Mouse (Mus musculus) heart, embryonic 15.5 days (tissue): ENCODE data around the gene Matn4. TPM values are rescaled to one million over a fixed set of nuclear protein-coding genes. Genes with fewer than 3 reads are reported as not detected.

Experiments used
- ATAC-seq: fragments of 200-750 bp; cut with Nextera tagmentation; replicated peaks from 2 replicates; pipeline ENCODE4 v1.8.0; 2017; ENCODE audit warnings: low read depth, moderate TSS enrichment; ENCODE audit not compliant: insufficient number of reproducible peaks, insufficient read depth, low FRiP score
- H3K27ac ChIP-seq: fragments of 300-500 bp; sonication (generic); 2 replicates; pipeline ENCODE4 v1.5.1; 2015; ENCODE audit warnings: mild to moderate bottlenecking, inconsistent platforms
- H3K27me3 ChIP-seq: fragments of 300-500 bp; sonication (generic); 2 replicates; pipeline ENCODE4 v1.6.1; 2015; ENCODE audit warnings: inconsistent platforms
- H3K36me3 ChIP-seq: fragments of 300-500 bp; sonication (generic); 2 replicates; pipeline ENCODE4 v1.6.1; 2015; ENCODE audit warnings: mild to moderate bottlenecking, inconsistent platforms
- H3K4me1 ChIP-seq: fragments of 300-500 bp; sonication (generic); replicated peaks from 2 replicates; pipeline ENCODE4 v1.6.1; 2015; ENCODE audit warnings: inconsistent platforms
- H3K4me2 ChIP-seq: fragments of 300-500 bp; sonication (generic); 2 replicates; pipeline ENCODE4 v1.6.1; 2015; ENCODE audit warnings: inconsistent platforms, mild to moderate bottlenecking, moderate library complexity
- H3K4me3 ChIP-seq: fragments of 300-500 bp; sonication (generic); 2 replicates; pipeline ENCODE4 v1.5.1; 2015; ENCODE audit warnings: mild to moderate bottlenecking, inconsistent platforms
- H3K9ac ChIP-seq: fragments of 300-500 bp; sonication (generic); 2 replicates; pipeline ENCODE4 v1.6.1; 2015; ENCODE audit warnings: mild to moderate bottlenecking, inconsistent platforms
- H3K9me3 ChIP-seq: fragments of 300-500 bp; sonication (generic); replicated peaks from 2 replicates; pipeline ENCODE4 v1.6.1; 2016; ENCODE audit warnings: inconsistent platforms
- WGBS: fragments of 180-500 bp; shearing (Covaris S2); methylation state at CpG from one replicate; pipeline ENCODE4 v1.1.7; 2015; ENCODE audit warnings: mixed read lengths; 5-methylcytosine and 5-hydroxymethylcytosine counted together
- polyA plus RNA-seq: library from polyadenylated mRNA; unstranded; fragments of >200 nt; fragmentation: Nextera tagmentation; extraction: Ambion mirVana; gene quantifications from 2 replicates; pipeline ENCODE4 v1.2.1, GENCODE M21; 2015

Matn4 gene
- polyA plus RNA-seq, 1 experiment from 2014 or later = 8.4 TPM

DNA sequence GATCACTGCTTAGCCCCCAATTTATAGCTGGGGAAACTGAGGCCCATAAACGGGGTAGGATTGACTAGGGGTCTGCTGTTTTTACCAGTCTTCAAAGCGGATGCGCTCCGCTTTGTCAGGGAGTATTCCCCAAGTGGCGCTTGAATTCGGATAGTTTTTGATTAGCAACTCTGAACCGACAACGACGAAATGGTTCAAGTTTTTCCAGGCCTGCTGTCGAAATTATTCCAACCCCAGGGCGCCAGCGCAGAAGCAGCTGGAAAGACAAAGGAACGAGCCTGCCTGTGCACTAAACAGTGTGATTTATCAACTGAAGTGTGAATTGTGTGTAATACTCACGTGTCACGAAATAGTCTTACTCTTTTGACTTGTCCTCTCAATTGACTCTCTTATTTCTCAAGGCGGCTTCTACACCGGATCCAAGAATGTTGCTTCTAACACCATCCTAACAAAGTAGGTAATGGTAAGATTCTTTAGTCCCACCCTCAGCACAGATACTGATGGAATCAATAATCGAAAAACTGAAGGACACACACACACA, 38.6 kb upstream of the Matn4 start, which contains the start of gene Sdc4:
Gene Sdc4 (minus strand): TSS at position 428 of the 541 bp plus-strand sequence.
- Histone ChIP-seq H3K27ac (peak within 1 kb of the TSS; percentile 72), H3K27me3 (peaks cover 30% of the 10 kb centered on the region), H3K4me1 (peaks cover 39% of the 10 kb centered on the region), H3K9me3 (no peaks in the 10 kb centered on the region), H3K36me3 (no peaks in the 10 kb centered on the region), H3K9ac (peak within 1 kb of the TSS; percentile 80), H3K4me2 (peak within 1 kb of the TSS; percentile 95), H3K4me3 (peak within 1 kb of the TSS; percentile 75)
- ATAC-seq = no peak; the same call in 1 of the 2 replicates
- WGBS = 12% methylated on average over 18 of the region's 18 CpGs

DNA sequence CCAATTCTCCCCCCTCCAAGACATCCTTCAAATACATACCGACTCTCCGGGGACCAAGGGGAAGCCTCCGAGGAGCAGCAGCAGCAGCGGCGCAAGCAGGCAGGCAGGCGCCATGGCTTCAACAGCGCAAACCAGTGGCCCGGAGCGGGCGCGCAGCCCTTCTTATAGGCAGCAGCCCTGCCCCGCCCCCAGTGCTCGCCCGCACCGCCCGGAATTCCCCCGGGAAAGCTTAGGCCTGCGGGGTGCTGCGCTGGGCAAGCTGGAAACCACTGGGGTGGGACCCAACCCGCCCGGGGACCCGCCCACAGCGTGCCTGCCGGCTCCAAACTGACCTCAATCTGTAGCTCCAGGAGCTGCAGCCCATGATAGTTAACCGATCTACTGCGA, 38.1 kb upstream of the Matn4 start:
- Histone ChIP-seq H3K4me2 (peak overlapping the region; percentile 95), H3K4me3 (peak overlapping the region; percentile 75), H3K27ac (peak overlapping the region; percentile 72), H3K4me1 (peaks cover 42% of the 10 kb centered on the region), H3K36me3 (no peaks in the 10 kb centered on the region), H3K27me3 (peaks cover 30% of the 10 kb centered on the region), H3K9ac (peak overlapping the region; percentile 80), H3K9me3 (no peaks in the 10 kb centered on the region)
- WGBS = under 1% methylated on average over 24 of the region's 26 CpGs
- peak; percentile 90 for ATAC-seq

DNA sequence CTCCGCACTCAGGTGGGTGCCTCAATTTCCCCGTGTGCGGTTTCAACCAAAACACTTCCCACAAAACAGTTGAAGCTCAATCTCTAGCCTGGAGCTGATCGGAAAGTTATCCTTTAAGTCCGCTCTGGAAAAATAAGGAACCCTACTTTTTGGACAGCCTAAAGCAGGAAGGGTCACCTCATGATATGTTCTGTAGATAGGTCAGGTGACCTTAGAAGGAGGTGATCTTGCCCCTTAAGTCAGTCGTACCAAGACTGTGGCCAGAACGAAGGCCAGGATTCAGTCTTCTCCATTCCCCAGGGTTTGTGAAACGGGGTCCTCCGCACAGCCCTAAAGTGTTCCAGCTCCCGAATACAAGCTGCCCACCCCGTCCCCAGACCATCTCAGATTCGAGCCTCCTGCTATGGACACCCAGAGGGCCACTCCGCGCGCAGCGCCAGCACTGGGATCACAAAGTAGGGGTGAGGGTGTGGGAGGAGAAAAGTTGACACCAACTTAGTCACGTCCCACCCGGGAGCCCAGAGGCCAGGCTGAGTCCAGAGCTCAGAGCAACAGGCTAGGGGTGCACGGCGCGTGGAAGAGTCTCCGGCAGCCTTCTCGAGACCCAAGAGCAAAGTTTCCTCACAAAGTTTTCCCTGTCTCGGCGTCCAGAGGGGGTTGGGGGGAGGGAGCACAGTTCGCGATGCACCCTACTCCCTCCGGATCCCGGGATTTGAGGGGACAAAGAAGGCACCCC, 37.5 kb upstream of the Matn4 start:
- WGBS = 4% methylated on average over 29 of the region's 29 CpGs
- Histone ChIP-seq H3K4me3 (peak overlapping the region; percentile 75), H3K9me3 (no peaks in the 10 kb centered on the region), H3K27me3 (peaks cover 30% of the 10 kb centered on the region), H3K4me2 (peak overlapping the region; percentile 95), H3K4me1 (peaks cover 46% of the 10 kb centered on the region), H3K27ac (peak overlapping the region; percentile 72), H3K36me3 (no peaks in the 10 kb centered on the region), H3K9ac (peak overlapping the region; percentile 80)
- ATAC-seq = peak; percentile 73

DNA sequence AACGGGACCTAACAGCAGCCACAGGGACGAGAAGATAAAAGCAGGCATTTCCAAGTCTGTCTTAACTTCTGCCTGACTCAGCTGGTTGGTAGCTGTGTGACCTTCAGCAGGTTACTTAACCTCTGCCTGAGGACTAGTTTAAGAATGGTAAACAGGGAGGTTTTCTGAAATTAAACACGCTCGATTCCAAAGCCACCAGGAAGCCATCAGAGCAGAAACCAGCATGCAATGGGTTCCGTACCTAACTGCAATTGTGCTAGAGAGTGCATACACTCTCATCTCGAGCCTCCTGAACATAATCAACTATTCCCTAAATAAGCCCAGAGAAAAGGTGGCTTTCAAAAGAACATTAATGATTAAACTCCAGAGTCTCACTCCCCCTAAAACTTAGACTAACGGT, 36.8 kb upstream of the Matn4 start:
- Histone ChIP-seq H3K4me2 (peak overlapping the region; percentile 95), H3K9ac (peak overlapping the region; percentile 80), H3K36me3 (no peaks in the 10 kb centered on the region), H3K27me3 (peaks cover 30% of the 10 kb centered on the region), H3K27ac (no peak overlapping the region), H3K4me3 (peak overlapping the region; percentile 75), H3K4me1 (peaks cover 53% of the 10 kb centered on the region), H3K9me3 (no peaks in the 10 kb centered on the region)
- no peak for ATAC-seq
- WGBS = 38% methylated on average over 7 of the region's 7 CpGs

DNA sequence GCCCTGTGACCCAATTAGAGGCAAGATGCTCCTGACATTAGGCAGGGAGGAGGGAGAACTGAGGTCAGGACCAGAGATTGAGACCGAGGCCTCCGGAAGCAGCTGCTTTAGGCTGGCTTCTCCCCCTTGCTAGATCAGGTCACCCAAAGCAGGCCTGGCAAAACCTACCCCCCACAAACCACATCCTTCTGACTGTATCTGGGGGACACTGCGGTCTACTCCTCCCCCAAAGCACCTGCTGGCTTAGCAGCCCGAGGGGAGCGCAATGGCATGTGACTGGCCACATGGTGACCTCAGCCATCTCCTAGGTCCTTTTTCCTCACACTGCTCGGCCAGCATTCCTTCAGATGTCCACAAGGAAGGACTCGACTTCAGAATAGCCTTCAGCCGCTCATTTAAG, 36.2 kb upstream of the Matn4 start:
- Histone ChIP-seq H3K4me3 (peak overlapping the region; percentile 75), H3K4me1 (peaks cover 58% of the 10 kb centered on the region), H3K36me3 (no peaks in the 10 kb centered on the region), H3K9me3 (no peaks in the 10 kb centered on the region), H3K27ac (no peak overlapping the region), H3K9ac (peak overlapping the region; percentile 34; the same call in 1 of the 2 replicates), H3K4me2 (peak overlapping the region; percentile 95), H3K27me3 (peaks cover 27% of the 10 kb centered on the region)
- 52% methylated on average over 8 of the region's 8 CpGs for WGBS
- ATAC-seq = no peak

DNA sequence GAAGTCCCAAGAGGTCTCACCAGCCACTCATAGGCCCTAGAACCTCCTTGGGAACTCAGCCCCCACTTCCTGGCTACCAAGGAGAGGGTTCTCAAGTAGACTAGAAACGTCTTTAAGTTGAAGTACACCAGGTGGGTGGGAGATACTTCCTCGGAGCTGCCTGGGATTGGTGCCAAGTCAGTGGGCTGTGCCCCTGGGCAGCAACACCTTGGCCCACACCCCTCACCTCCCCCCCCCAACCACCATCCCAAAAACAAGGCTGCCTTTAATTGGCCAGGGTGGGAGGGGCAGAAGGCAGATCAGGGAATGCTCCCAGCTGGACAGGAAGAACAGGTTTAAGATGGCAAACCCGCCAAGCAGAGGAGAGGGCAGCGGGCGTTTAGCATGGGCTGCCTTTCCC, 35.4 kb upstream of the Matn4 start:
- Histone ChIP-seq H3K4me2 (no peak overlapping the region), H3K4me1 (peaks cover 67% of the 10 kb centered on the region), H3K9ac (no peak overlapping the region), H3K36me3 (no peaks in the 10 kb centered on the region), H3K9me3 (no peaks in the 10 kb centered on the region), H3K4me3 (no peak overlapping the region), H3K27ac (no peak overlapping the region), H3K27me3 (peaks cover 22% of the 10 kb centered on the region)
- no peak for ATAC-seq
- WGBS = 69% methylated on average over 5 of the region's 5 CpGs

DNA sequence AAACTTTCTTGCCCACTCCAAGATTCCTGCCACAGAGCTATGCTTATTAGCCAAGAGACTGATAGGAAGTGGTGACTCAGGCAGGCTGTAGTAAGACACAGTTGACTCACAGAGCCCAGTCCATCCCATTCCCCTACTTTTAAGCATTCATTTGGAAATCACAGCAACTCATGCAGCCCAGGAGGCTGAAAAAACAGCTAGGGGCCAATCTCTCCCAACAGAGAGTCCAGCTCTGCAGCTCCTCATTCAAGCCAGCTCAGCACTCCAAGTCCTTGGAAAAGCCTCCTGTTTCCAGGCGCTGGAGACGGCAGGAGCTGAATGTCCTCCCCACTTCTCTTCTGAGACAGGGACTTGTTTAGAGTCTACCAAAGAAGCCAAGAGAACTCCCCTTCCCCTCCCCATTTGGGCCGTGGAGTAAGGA, 34.1 kb upstream of the Matn4 start:
- Histone ChIP-seq H3K9me3 (no peaks in the 10 kb centered on the region), H3K4me3 (no peak overlapping the region), H3K4me1 (peaks cover 70% of the 10 kb centered on the region), H3K9ac (no peak overlapping the region), H3K27ac (no peak overlapping the region; the same call in 1 of the 2 replicates), H3K27me3 (peaks cover 9% of the 10 kb centered on the region; the same call in 1 of the 2 replicates), H3K4me2 (0 out of 2 replicates have a peak overlapping the region, but pooled peaks have one; percentile 3), H3K36me3 (no peaks in the 10 kb centered on the region)
- no peak for ATAC-seq
- 51% methylated on average over 3 of the region's 3 CpGs for WGBS

DNA sequence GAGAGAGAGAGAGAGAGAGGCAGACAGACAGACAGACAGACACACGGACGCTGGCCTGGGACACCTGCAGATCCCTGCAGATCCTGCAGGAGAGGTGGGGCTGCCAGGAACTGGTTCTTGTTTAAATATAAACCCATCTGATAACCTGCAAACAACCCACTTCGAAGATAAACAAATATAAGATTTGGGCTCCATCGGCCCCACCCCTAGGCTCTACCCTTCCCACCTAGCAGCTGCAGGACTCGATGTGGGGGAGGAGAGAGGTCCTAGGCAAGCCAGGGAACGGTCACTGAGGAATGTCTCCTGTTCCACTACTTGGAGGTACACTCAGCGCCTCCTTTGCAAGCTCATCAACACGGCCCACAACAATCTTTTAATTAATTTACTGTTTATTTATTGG, 33.3 kb upstream of the Matn4 start:
- Histone ChIP-seq H3K4me2 (no peak overlapping the region), H3K4me1 (peaks cover 72% of the 10 kb centered on the region), H3K36me3 (no peaks in the 10 kb centered on the region), H3K27ac (no peak overlapping the region), H3K9me3 (no peaks in the 10 kb centered on the region), H3K27me3 (0 out of 2 replicates have a peak, but pooled peaks cover 6% of the 10 kb centered on the region), H3K9ac (no peak overlapping the region), H3K4me3 (no peak overlapping the region)
- no peak for ATAC-seq
- WGBS = 57% methylated on average over 8 of the region's 8 CpGs

DNA sequence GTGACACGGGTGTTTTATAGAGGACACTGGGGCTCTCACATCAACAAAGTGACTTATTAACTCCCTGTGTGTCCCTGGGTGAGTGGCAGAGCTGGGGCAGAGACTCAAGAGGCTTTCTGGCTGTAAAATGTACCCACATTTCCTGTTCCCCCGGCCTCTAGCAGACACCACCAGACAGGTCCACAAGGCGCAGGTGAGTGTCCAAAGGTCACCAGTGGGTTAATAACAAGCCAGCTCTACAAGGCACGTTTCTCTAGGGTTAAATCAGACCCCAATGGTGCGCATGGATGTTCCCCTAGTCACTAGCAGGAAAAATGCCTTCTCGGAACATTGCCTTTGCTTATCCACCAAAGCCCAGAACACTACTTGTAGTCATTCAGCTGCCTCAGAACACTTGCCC, 32.8 kb upstream of the Matn4 start:
- 0 out of 2 replicates have a peak, but pooled peaks cover 6% of the 10 kb centered on the region for H3K27me3 ChIP-seq
- H3K9ac ChIP-seq = no peak overlapping the region
- 73% methylated on average over 6 of the region's 6 CpGs for WGBS
- H3K4me2 ChIP-seq = no peak overlapping the region
- H3K4me3 ChIP-seq = no peak overlapping the region
- no peak overlapping the region for H3K27ac ChIP-seq
- H3K9me3 ChIP-seq = no peaks in the 10 kb centered on the region
- no peak for ATAC-seq
- peaks cover 75% of the 10 kb centered on the region for H3K4me1 ChIP-seq
- H3K36me3 ChIP-seq = no peaks in the 10 kb centered on the region

DNA sequence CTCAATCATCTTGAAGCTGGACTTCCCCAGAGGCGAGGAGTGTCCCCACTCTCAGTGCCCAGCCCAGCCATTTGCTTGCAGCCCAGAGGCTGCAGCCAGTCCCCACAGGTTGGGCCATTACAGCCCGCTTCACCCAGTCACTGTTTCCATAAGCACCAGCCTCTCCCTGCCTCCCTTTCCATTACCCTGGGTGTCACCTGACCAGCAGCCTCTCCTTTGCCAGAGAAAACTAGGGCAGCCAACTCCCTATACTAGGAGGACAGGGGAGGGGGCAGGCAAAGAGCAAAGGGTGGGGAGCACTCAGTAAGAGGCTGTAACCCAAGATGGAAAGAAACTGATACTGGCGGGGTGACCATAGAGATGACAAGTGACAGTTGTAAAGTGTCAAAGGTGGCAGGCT, 32.0 kb upstream of the Matn4 start:
- 45% methylated on average over 3 of the region's 3 CpGs for WGBS
- Histone ChIP-seq H3K4me2 (no peak overlapping the region), H3K36me3 (no peaks in the 10 kb centered on the region), H3K9me3 (no peaks in the 10 kb centered on the region), H3K27me3 (0 out of 2 replicates have a peak, but pooled peaks cover 6% of the 10 kb centered on the region), H3K4me3 (no peak overlapping the region), H3K27ac (no peak overlapping the region; the same call in 1 of the 2 replicates), H3K4me1 (peaks cover 77% of the 10 kb centered on the region), H3K9ac (peak overlapping the region; percentile 22; the same call in 1 of the 2 replicates)
- 0 out of 2 replicates have a peak, but pooled peaks have one; percentile 17 for ATAC-seq

DNA sequence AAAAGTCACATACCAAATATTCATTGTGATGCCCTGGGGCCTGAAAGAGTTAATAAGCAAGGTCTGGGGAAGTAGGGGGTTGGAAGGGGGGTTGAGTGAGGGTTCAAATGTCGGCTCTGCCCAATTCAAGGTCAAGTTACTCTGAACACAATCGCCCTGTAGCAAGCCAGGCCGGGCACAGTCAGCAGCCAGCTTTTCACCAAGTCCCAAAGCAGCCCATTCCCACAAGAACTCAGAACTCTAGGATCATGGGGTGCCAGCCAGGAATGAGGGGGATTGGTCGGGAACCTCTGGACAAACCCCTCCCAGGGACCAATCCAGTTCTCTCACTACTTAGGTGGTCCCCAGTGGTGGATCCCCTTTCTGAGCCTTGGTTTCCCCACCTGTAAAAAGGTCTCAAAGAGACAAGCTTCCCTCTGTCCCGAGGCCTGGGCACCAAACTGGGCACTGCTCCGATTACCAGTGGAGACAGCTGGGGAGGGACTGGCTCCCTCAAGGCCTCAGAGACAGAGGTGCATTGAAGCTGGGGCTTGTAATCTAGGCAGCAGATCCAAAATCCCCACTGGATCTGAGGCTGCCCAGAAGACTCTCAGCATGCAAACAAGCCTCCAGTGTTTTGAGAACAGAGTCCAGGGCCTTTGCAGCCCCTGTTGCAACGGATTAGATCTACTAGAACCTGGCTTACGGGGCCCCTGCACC, 31.4 kb upstream of the Matn4 start:
- no peaks in the 10 kb centered on the region for H3K9me3 ChIP-seq
- ATAC-seq = no peak
- no peak overlapping the region for H3K4me2 ChIP-seq
- no peak overlapping the region; the same call in 1 of the 2 replicates for H3K27ac ChIP-seq
- no peak overlapping the region for H3K4me3 ChIP-seq
- WGBS = 23% methylated on average over 8 of the region's 8 CpGs
- 0 out of 2 replicates have a peak, but pooled peaks cover 5% of the 10 kb centered on the region for H3K27me3 ChIP-seq
- peaks cover 76% of the 10 kb centered on the region for H3K4me1 ChIP-seq
- peak overlapping the region; percentile 22; the same call in 1 of the 2 replicates for H3K9ac ChIP-seq
- H3K36me3 ChIP-seq = no peaks in the 10 kb centered on the region
